Mouse (Mus musculus) megakaryocyte, embryonic 14.5 days (primary cell): Measurements from ENCODE around the gene Chmp4b.

Source experiments
- FLI1 ChIP-seq: IDR thresholded peaks from 2 replicates; pipeline ENCODE4 v1.6.1; 2012; ENCODE audit warnings: low read length, inconsistent platforms, mixed read lengths
- GATA1 ChIP-seq: IDR thresholded peaks from 3 replicates; pipeline ENCODE4 v1.6.1; 2012; ENCODE audit warnings: mixed read lengths, low read length, inconsistent platforms, borderline replicate concordance

- TF ChIP-seq GATA1 (no peak), FLI1 (no peak)
Observed at GRCm38 (mm10) chr2:154682712-154683111, 31.2 kb downstream of the Chmp4b start.
